Mouse (Mus musculus) limb, embryonic 12.5 days (tissue): ENCODE results near the gene Cyp46a1. TPM values are rescaled to one million over a fixed set of nuclear protein-coding genes. Genes with fewer than 3 reads are reported as not detected.

Experiments used
- ATAC-seq: fragments of 200-750 bp; cut with Nextera tagmentation; 2 replicates; pipeline ENCODE4 v1.8.0; 2017; ENCODE audit warnings: low read depth, moderate TSS enrichment; ENCODE audit not compliant: insufficient number of reproducible peaks, insufficient read depth, low FRiP score, low TSS enrichment
- H3K27ac ChIP-seq: fragments of 300-500 bp; sonication (generic); 2 replicates; pipeline ENCODE4 v1.5.1; 2016; ENCODE audit warnings: mild to moderate bottlenecking, moderate library complexity
- H3K27me3 ChIP-seq: fragments of 300-500 bp; sonication (generic); 2 replicates; pipeline ENCODE4 v1.6.1; 2016; ENCODE audit warnings: mild to moderate bottlenecking, moderate library complexity
- H3K36me3 ChIP-seq: fragments of 300-500 bp; sonication (generic); 2 replicates; pipeline ENCODE4 v1.6.1; 2016; ENCODE audit warnings: mild to moderate bottlenecking, moderate library complexity
- H3K4me1 ChIP-seq: fragments of 300-500 bp; sonication (generic); replicated peaks from 2 replicates; pipeline ENCODE4 v1.6.1; 2016
- H3K4me2 ChIP-seq: fragments of 300-500 bp; sonication (generic); 2 replicates; pipeline ENCODE4 v1.6.1; 2016; ENCODE audit warnings: mild to moderate bottlenecking, moderate library complexity
- H3K4me3 ChIP-seq: fragments of 300-500 bp; sonication (generic); replicated peaks from 2 replicates; pipeline ENCODE4 v1.5.1; 2016; ENCODE audit warnings: mild to moderate bottlenecking
- H3K9ac ChIP-seq: fragments of 300-500 bp; sonication (generic); replicated peaks from 2 replicates; pipeline ENCODE4 v1.6.1; 2016; ENCODE audit warnings: mild to moderate bottlenecking, moderate library complexity
- H3K9me3 ChIP-seq: fragments of 300-500 bp; sonication (generic); 2 replicates; pipeline ENCODE4 v1.6.1; 2016; ENCODE audit warnings: mild to moderate bottlenecking, moderate library complexity
- WGBS: fragments of 180-500 bp; shearing (Covaris S2); methylation state at CpG from one replicate; pipeline ENCODE4 v1.1.7; 2016; 5-methylcytosine and 5-hydroxymethylcytosine counted together
- polyA plus RNA-seq: library from polyadenylated mRNA; unstranded; fragments of >200 nt; fragmentation: Nextera tagmentation; extraction: Ambion mirVana; gene quantifications from 2 replicates; pipeline ENCODE4 v1.2.1, GENCODE M21; 2016

Cyp46a1 gene
- polyA plus RNA-seq, 1 experiment from 2014 or later = 2.9 TPM

DNA sequence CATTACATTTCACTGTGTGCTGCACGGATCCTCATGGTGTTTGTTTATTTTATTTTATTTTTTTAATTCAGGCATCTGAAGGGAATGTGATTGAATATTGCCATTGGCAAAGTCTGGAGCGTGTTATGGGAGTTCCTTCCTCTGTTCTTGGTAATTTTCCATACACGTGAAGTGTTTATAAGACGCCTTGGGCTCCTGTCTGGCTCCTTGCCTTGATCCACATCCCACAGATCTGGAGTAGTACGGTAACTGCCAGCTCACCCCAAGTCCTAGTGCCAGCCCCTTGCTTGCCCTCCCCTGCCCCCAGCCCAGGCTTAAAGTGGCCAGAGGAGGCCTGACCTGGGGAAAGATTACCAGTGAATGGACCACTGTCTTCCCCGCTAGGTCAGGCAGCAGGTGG, 33.2 kb upstream of the Cyp46a1 start:
- Histone ChIP-seq H3K4me1 (0 out of 2 replicates have a peak, but pooled peaks cover 6% of the 10 kb centered on the region), H3K9ac (no peak overlapping the region), H3K36me3 (no peaks in the 10 kb centered on the region), H3K27ac (no peak overlapping the region), H3K4me2 (no peak overlapping the region), H3K4me3 (no peak overlapping the region), H3K9me3 (no peaks in the 10 kb centered on the region), H3K27me3 (peaks cover 24% of the 10 kb centered on the region)
- ATAC-seq = no peak
- 72% methylated on average over 6 of the region's 6 CpGs for WGBS

DNA sequence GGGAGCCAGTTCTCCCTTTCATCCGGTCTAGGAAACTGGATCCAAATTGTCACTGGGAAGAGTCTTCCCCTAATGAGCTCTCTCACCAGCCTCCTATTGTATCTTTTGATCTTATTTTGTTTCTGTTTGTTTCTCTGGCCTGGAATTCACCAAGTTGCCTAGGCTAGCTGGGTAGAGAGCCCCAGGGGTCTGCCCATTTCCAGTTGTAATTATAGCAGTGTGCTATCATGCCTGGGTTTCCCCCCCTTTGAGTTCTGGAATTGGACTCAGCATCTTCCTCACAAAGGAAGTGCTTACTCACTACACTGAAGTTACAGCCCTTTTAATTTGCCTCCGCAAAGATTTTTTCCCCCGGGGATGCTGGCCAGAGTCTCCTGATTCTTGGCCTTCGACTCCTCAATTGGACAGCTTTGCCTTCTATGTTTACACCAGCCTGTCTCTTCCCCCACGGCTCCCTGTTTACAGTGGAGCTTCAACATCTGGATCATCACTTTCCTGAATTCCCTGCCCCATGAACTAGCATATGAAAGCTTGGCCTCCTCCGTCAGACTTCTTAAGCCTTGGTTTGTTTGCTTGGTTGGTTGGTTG, 30.3 kb upstream of the Cyp46a1 start:
- Histone ChIP-seq H3K4me2 (no peak overlapping the region), H3K4me3 (no peak overlapping the region), H3K4me1 (0 out of 2 replicates have a peak, but pooled peaks cover 7% of the 10 kb centered on the region), H3K27ac (no peak overlapping the region), H3K9ac (no peak overlapping the region), H3K27me3 (peaks cover 53% of the 10 kb centered on the region), H3K36me3 (no peaks in the 10 kb centered on the region), H3K9me3 (no peaks in the 10 kb centered on the region)
- ATAC-seq = no peak
- 54% methylated on average over 6 of the region's 6 CpGs for whole genome bisulfite sequencing

DNA sequence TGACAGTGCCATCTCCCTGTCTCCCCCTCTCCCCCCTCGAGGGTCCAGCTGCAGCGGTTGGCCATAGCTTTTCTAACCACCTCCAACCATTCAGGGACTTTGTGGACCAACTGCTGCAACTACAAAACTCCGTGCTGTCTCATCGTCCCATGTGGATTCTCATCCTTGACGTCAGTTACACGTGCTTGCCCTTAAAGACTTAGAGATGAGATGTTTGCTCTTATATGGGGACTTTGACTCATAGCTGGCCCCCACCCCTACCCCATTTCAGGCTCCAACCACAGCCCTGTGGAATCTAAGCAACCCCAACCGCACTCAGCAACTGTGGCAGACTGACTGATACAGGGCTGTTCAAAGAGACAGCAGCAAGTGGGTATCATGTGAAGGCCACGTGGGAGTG, 29.0 kb upstream of the Cyp46a1 start:
- Histone ChIP-seq H3K27ac (no peak overlapping the region), H3K4me1 (0 out of 2 replicates have a peak, but pooled peaks cover 7% of the 10 kb centered on the region), H3K4me3 (no peak overlapping the region), H3K27me3 (peaks cover 61% of the 10 kb centered on the region), H3K9me3 (no peaks in the 10 kb centered on the region), H3K36me3 (no peaks in the 10 kb centered on the region), H3K4me2 (no peak overlapping the region), H3K9ac (no peak overlapping the region)
- ATAC-seq = no peak
- 79% methylated on average over 8 of the region's 8 CpGs for WGBS

DNA sequence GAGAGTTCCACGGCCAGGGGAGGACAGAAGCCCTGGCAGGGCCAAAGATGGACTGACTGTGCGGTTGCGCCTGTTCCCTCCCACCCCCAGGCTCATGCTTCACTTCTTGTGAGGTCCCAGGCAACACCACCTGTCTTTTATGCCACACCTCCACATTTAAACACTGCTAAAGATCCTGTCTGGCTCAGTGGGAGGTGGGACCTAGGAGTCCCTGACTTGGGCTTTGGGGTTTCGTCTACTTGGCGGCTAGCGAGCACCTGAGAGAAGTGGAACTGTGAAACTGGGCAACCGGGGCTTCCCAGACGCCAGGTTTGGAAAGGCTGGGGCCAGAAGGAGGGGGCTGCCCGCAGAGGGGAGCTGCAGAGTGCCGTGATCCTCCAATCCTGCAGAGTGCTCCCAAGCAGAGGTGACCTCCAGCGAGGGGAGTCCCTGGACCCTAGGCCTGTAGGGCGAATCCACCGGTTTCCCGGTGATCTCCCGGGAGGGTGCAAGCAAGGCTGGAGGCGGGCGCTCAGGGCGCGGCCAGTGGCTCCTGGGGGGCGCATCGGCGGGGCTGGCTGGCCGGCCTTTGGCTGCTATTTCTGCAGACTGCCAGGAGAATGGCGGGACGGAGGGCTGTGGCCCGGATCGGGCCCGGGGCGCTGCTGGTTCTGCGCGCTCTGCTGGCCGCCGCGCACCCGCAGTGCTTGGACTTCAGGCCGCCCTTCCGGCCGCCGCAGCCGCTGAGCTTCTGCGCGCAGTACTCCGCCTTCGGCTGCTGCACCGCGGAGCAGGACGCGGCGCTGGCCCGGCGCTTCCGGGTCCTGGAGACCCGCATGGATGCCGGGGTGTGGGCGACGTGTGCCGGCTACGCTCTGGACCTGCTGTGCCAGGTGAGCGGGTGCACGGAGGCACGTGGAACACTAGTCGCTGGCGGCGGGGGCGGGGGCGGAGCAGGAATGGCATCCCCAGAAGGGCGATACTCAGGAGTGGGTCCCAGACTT, 28.1 kb upstream of the Cyp46a1 start, which contains the start of gene Hhipl1:
TSS of gene Hhipl1 (plus strand) at position 459 of the 983 bp plus-strand sequence.
- H3K9me3 ChIP-seq = no peaks in the 10 kb centered on the region
- ATAC-seq = peak; percentile 40
- H3K4me1 ChIP-seq = 0 out of 2 replicates have a peak, but pooled peaks cover 7% of the 10 kb centered on the region
- 3% methylated on average over 67 of the region's 67 CpGs for WGBS
- peak within 1 kb of the TSS; percentile 98 for H3K4me2 ChIP-seq
- H3K9ac ChIP-seq = peak within 1 kb of the TSS; percentile 64
- H3K36me3 ChIP-seq = no peaks in the 10 kb centered on the region
- H3K4me3 ChIP-seq = peak within 1 kb of the TSS; percentile 52
- H3K27me3 ChIP-seq = peaks cover 61% of the 10 kb centered on the region
- no peak within 1 kb of the TSS for H3K27ac ChIP-seq

DNA sequence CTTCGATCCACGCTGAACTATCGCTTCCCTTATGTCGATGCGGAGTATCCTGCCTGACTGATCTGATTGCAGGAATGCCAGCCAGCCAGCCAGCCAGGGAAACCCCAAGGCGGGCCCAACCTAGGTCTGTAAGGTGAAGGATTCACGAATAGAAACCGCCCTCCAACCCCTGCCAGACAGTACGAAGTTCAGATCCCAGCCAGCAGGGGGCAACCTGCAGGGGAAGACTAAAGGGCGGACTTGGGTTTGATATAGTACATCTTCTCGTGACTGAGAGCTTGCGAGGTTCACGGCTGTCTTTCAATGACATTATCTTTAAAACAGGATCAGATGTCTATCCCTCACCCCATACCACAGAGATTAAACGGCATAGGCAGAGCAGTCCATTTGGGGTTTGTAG, 26.6 kb upstream of the Cyp46a1 start:
- peaks cover 69% of the 10 kb centered on the region for H3K27me3 ChIP-seq
- no peaks in the 10 kb centered on the region for H3K36me3 ChIP-seq
- H3K4me2 ChIP-seq = no peak overlapping the region
- no peak overlapping the region for H3K4me3 ChIP-seq
- H3K9me3 ChIP-seq = no peaks in the 10 kb centered on the region
- ATAC-seq = no peak
- H3K27ac ChIP-seq = no peak overlapping the region
- 0 out of 2 replicates have a peak, but pooled peaks cover 7% of the 10 kb centered on the region for H3K4me1 ChIP-seq
- 20% methylated on average over 14 of the region's 14 CpGs for WGBS
- H3K9ac ChIP-seq = no peak overlapping the region

DNA sequence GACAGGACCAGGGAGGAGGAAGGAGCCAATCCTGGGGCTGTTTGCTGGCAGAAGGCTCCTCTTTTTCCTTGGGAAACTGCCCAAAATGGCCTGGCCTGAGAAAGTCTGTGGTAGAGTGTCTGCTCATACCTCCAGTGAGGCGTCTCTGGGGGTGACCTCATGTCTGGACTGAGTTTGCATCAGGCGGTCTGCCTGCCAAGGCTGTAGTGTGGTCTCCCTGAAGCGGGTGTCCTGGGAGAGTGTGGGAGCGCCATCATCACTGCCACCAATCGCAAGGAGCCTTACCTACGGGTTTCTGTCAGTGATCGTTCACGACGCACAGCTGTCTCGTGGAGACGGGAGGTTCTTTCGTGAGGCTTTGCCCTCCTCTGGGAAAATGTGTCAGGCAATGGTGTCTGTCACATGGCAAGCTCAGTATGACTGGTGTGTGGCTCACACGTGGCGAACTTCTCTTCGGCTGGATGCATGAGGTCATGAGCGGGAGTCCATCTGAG, 25.8 kb upstream of the Cyp46a1 start:
- Histone ChIP-seq H3K27me3 (peaks cover 69% of the 10 kb centered on the region), H3K27ac (no peak overlapping the region), H3K9me3 (no peaks in the 10 kb centered on the region), H3K36me3 (no peaks in the 10 kb centered on the region), H3K4me3 (no peak overlapping the region), H3K4me1 (0 out of 2 replicates have a peak, but pooled peaks cover 7% of the 10 kb centered on the region), H3K9ac (no peak overlapping the region), H3K4me2 (no peak overlapping the region)
- ATAC-seq = no peak
- 82% methylated on average over 16 of the region's 16 CpGs for WGBS

DNA sequence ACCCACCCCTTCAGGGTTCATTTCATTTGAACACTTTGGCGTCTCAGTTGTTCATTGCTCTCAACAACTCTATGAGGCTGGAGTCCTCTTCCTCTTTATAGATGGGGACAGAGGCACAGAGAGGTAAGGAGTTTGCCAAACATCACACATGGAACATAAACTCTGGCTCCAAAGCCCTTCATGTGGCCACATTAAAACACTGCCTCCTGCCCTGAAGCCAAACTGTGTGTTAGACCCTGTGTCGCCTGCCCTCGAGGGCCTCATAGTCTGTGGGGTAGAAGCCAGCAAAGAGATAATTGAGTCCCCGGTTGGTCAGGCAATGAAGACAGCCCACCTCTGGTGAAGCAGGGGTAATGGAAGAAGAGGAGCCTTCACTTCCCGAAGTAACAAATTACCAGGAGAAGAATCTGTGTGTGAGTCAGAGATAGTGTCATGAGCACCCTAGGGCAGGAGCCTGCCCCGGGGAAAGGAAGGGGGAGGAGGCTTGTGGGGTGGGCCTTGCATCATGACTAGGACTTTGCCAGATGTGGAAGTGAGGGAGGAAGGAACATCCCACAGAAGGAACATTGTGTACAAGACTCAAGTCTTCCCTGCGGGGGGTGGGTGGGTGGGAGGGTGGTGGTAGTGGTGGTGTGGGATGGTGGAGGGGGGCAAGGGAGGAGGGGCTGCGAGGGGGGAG, 24.9 kb upstream of the Cyp46a1 start:
- Histone ChIP-seq H3K9me3 (no peaks in the 10 kb centered on the region), H3K4me2 (no peak overlapping the region), H3K36me3 (no peaks in the 10 kb centered on the region), H3K4me1 (0 out of 2 replicates have a peak, but pooled peaks cover 7% of the 10 kb centered on the region), H3K4me3 (no peak overlapping the region), H3K27ac (no peak overlapping the region), H3K9ac (no peak overlapping the region), H3K27me3 (peaks cover 63% of the 10 kb centered on the region)
- 68% methylated on average over 7 of the region's 8 CpGs for WGBS
- ATAC-seq = no peak

DNA sequence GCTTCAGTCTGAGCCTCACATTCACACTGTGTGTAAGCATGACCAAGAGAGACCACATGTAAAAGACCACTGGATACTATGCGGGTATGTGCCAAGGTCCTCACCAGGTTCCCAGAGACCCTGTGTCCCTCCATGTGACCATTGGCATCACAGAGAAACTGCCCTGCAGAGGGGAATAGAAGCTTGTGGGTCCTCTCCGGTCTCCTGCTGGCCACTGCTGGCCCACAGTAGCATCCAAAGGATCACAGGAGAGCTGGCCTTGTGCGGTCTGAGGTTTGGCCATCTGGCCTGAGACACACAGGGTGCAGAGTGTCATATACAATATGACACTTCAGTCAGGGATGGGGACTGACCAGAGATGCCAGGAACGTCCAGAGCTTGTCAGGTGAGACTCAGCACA, 24.1 kb upstream of the Cyp46a1 start:
- Histone ChIP-seq H3K4me1 (0 out of 2 replicates have a peak, but pooled peaks cover 7% of the 10 kb centered on the region), H3K4me2 (no peak overlapping the region), H3K36me3 (no peaks in the 10 kb centered on the region), H3K9ac (no peak overlapping the region), H3K4me3 (no peak overlapping the region), H3K9me3 (no peaks in the 10 kb centered on the region), H3K27ac (no peak overlapping the region), H3K27me3 (peaks cover 62% of the 10 kb centered on the region)
- ATAC-seq = no peak
- WGBS = 85% methylated on average over 4 of the region's 4 CpGs

DNA sequence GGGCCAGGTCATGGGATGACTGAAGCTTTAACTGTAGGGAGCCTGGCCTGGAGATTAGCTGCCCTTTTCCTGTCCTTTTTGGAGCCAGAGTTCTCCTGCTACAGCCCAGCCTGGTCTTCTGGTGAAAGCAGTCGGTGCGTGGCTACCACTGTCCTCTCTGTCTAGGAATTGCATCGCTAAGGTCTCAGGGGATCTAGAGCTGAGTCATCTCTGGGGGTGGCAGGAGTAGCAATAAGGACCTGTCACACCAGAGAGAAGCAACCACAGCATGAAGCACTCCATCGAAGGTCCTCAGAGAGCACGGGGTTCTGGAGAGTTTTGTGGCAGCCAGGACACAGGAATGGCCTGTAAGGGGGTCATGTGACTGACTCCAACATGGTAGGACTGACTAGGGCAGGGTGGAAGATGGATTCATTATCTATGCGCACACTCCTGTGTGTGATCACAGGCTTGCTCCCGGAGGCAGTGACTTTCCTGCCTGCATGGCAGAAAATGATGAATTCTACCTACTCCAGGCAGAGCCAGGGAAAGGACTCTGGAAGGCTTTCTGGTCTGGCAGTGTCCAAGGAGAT, 23.6 kb upstream of the Cyp46a1 start:
- H3K36me3 ChIP-seq = no peaks in the 10 kb centered on the region
- ATAC-seq = no peak
- no peak overlapping the region for H3K4me3 ChIP-seq
- no peak overlapping the region for H3K4me2 ChIP-seq
- peaks cover 59% of the 10 kb centered on the region for H3K27me3 ChIP-seq
- WGBS = 73% methylated on average over 7 of the region's 7 CpGs
- H3K4me1 ChIP-seq = 0 out of 2 replicates have a peak, but pooled peaks cover 6% of the 10 kb centered on the region
- no peak overlapping the region for H3K27ac ChIP-seq
- no peaks in the 10 kb centered on the region for H3K9me3 ChIP-seq
- no peak overlapping the region for H3K9ac ChIP-seq

DNA sequence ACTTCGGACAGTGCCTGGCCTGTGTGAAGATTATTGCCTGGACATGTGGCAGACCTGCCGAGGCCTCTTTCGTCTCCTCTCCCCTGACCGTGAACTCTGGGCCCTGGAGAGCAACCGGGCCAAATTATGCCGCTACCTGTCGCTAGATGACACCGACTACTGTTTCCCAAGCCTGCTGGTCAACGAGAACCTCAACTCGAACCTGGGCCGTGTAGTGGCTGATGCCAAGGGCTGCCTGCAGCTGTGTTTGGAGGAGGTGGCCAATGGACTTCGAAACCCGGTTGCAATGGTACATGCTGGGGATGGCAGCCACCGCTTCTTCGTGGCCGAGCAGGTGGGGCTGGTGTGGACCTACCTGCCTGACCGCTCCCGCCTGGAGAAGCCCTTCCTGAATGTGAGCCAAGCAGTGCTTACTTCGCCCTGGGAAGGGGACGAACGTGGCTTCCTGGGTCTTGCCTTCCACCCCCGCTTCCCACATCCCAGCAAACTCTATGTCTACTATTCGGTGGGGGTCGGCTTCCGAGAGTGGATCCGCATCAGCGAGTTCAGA, 22.4 kb upstream of the Cyp46a1 start:
- Histone ChIP-seq H3K27me3 (peaks cover 59% of the 10 kb centered on the region), H3K27ac (no peak overlapping the region)

More for the DNA sequence above, 22.4 kb upstream of the Cyp46a1 start:
- Histone ChIP-seq H3K36me3 (no peaks in the 10 kb centered on the region), H3K4me2 (no peak overlapping the region), H3K4me3 (no peak overlapping the region), H3K4me1 (no peaks in the 10 kb centered on the region), H3K9me3 (no peaks in the 10 kb centered on the region), H3K9ac (no peak overlapping the region)
- ATAC-seq = no peak
- WGBS = 89% methylated on average over 27 of the region's 27 CpGs
